8 mouse cellular contexts compared by ENCODE assay signal in the genomic region with DNA sequence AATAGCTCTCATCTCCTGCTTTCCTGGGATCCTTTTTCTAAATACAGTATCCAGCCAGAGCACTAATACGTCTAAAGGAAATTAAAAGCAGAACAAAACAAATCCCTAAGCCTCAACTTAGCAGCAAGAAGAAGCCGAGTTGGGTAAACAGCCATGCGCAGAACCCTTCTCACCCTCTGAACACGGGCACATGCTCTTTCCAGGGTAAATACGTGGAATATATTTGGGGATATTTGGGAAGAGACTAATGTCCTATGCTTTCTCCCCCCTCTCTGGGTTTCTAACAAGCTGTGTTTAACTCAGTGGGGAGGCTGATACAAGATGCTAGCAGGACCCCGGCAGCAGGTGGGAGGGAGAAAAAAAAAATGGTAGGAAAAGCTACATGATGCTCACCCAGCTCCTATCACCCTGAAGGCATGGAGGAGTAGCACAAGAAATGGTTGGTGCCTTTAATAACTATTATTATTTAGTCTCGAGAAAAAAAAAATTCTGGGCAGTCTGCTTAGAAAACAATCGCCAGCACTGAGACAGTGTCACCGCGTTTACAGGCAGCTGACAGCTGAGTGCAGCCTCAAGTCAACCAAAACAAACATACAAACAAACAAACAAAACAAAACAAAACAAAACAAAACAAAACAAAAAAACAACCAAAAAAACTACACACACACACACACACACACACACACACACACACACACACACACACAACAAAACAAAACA.
DNase-seq lines count a peak whose midpoint lies in the region; ATAC-seq and TF ChIP-seq lines count a peak whose summit lies in the region.

No protein-coding gene starts in this region.

- H3K9ac ChIP-seq in kidney, postnatal 0 days (ENCODE audit: low read depth, low read length): no peak overlapping the region
- 0 out of 2 replicates have a peak overlapping the region, but pooled peaks have one; percentile 27 for H3K9ac ChIP-seq in forebrain, embryonic 16.5 days (replicated peaks; ENCODE audit: low read depth, low read length)

- H3K9me3 ChIP-seq in kidney, postnatal 0 days (replicated peaks; ENCODE audit: low read length): no peaks in the 10 kb centered on the region
- no peaks in the 10 kb centered on the region for H3K9me3 ChIP-seq in forebrain, embryonic 16.5 days (ENCODE audit: control insufficient read depth, low read length)

- no peak overlapping the region for H3K4me3 ChIP-seq in kidney, postnatal 0 days (replicated peaks; ENCODE audit: low read depth, low read length)
- H3K4me3 ChIP-seq in forebrain, embryonic 16.5 days (replicated peaks; ENCODE audit: low read length): peak overlapping the region; percentile 31
- H3K4me3 ChIP-seq in macrophage (ENCODE audit: inconsistent target): no peak overlapping the region

- no peaks in the 10 kb centered on the region for H3K4me1 ChIP-seq in kidney, postnatal 0 days (replicated peaks; ENCODE audit: insufficient read depth, low read length)
- peaks cover 4% of the 10 kb centered on the region for H3K4me1 ChIP-seq in forebrain, embryonic 16.5 days (replicated peaks; ENCODE audit: control insufficient read depth, insufficient read depth, low read length)

- peak overlapping the region; percentile 48; the same call in 1 of the 2 replicates for H3K4me2 ChIP-seq in kidney, postnatal 0 days (ENCODE audit: low read length)
- peak overlapping the region; percentile 53 for H3K4me2 ChIP-seq in forebrain, embryonic 16.5 days (ENCODE audit: low read length)

- no peak for ATAC-seq in kidney, postnatal 0 days (replicated peaks; ENCODE audit: low FRiP score, low read depth)
- ATAC-seq in forebrain, embryonic 16.5 days: peak; percentile 64
- ATAC-seq in erythroblast, adult 5-6 weeks (replicated peaks; ENCODE audit: low FRiP score, poor library complexity, severe bottlenecking): no peak

- no peaks in the 10 kb centered on the region for H3K36me3 ChIP-seq in kidney, postnatal 0 days (ENCODE audit: insufficient read depth, low read length)
- H3K36me3 ChIP-seq in forebrain, embryonic 16.5 days (ENCODE audit: control insufficient read depth, insufficient read depth): no peaks in the 10 kb centered on the region
- H3K36me3 ChIP-seq in macrophage (ENCODE audit: inconsistent target): no peaks in the 10 kb centered on the region

- no peak for TF ChIP-seq CTCF in kidney, postnatal 0 days (IDR thresholded peaks at IDR 0.05; ENCODE audit: low read depth)

- no peaks in the 10 kb centered on the region for H3K27me3 ChIP-seq in kidney, postnatal 0 days (ENCODE audit: insufficient read depth, low read length)
- H3K27me3 ChIP-seq in forebrain, embryonic 16.5 days (replicated peaks; ENCODE audit: control insufficient read depth, insufficient read depth, low read length): no peaks in the 10 kb centered on the region

- intact Hi-C loops in gastrocnemius, postnatal 14 days (cut with DNase I; ENCODE audit: low total_unique reads): no loop called here

- no peaks in the 10 kb centered on the region for H3K79me2 ChIP-seq in macrophage (ENCODE audit: inconsistent target)

- no peak overlapping the region for H3K27ac ChIP-seq in kidney, postnatal 0 days
- no peak overlapping the region for H3K27ac ChIP-seq in forebrain, embryonic 16.5 days (ENCODE audit: low read length)
- H3K27ac ChIP-seq in macrophage: peak overlapping the region; percentile 58

- DNase-seq in kidney, postnatal 0 days (ENCODE audit: low spot score): no peak
- no peak for DNase-seq in kidney, adult 8-10 months
- DNase-seq in cerebellum, adult 8-10 months: peak; percentile 32
- no peak for DNase-seq in ovary, postnatal 10 days (ENCODE audit: low spot score)
- DNase-seq in gastrocnemius, postnatal 14 days: no peak

- 63% methylated on average over 10 of the region's 10 CpGs for WGBS in kidney, postnatal 0 days
- WGBS in forebrain, embryonic 16.5 days: 24% methylated on average over 10 of the region's 10 CpGs
- 85% methylated on average over 8 of the region's 10 CpGs for WGBS in macrophage (ENCODE audit: missing documents)
